Mouse (Mus musculus) thymus, adult 2 months (tissue): ENCODE results near the gene Triobp.

Source experiments
- CTCF ChIP-seq: fragments of 200-500 bp; IDR thresholded peaks from 2 replicates; pipeline ENCODE4 v1.5.1; 2012; ENCODE audit warnings: mild to moderate bottlenecking, control low read depth, low read length, moderate library complexity, borderline replicate concordance; ENCODE audit not compliant: control insufficient read depth, poor library complexity, insufficient read depth; ENCODE audit errors: extremely low read depth
- POLR2A ChIP-seq: fragments of 200-500 bp; IDR thresholded peaks from 2 replicates; pipeline ENCODE4 v1.6.1; 2012; ENCODE audit warnings: mild to moderate bottlenecking, low read length, control low read depth, moderate library complexity; ENCODE audit not compliant: control insufficient read depth, poor library complexity, insufficient read depth; ENCODE audit errors: extremely low read depth

- TF ChIP-seq CTCF (peak; percentile 50; the same call in 1 of the 2 replicates), POLR2A (no peak)
Observed at GRCm38 (mm10) chr15:79030551-79031435, 83.3 kb downstream of the Triobp start.
